Mouse (Mus musculus) myocyte (in vitro differentiated cells): ENCODE measurements around the gene Socs1.

ENCODE experiments used
- CEBPB ChIP-seq: IDR thresholded peaks from 2 replicates; pipeline ENCODE4 v1.6.1; 2011; ENCODE audit warnings: mild to moderate bottlenecking, moderate library complexity; ENCODE audit not compliant: poor library complexity, insufficient read depth, severe bottlenecking
- E2F4 ChIP-seq: IDR thresholded peaks from one replicate; pipeline ENCODE4 v1.6.1; 2011; ENCODE audit warnings: mild to moderate bottlenecking, control low read depth, moderate library complexity; ENCODE audit not compliant: insufficient read depth
- MAX ChIP-seq: IDR thresholded peaks from one replicate; pipeline ENCODE4 v1.6.1; 2011; ENCODE audit warnings: low read depth, mild to moderate bottlenecking, control low read depth
- MYOG ChIP-seq, 3 experiments: IDR thresholded peaks; one replicate each; pipeline ENCODE4 v1.6.1; 2011; ENCODE audit warnings: control low read depth in 2 of 3, low read depth in 2 of 3, mild to moderate bottlenecking in 2 of 3; ENCODE audit not compliant: insufficient read length in 2 of 3, control insufficient read depth in 1 of 3, insufficient read depth in 1 of 3
- POLR2A ChIP-seq: IDR thresholded peaks from one replicate; pipeline ENCODE4 v1.6.1; 2011; ENCODE audit warnings: low read depth, mild to moderate bottlenecking, control low read depth, moderate library complexity; ENCODE audit not compliant: insufficient read length
- POLR2AphosphoS2 ChIP-seq: IDR thresholded peaks from one replicate; pipeline ENCODE4 v1.6.1; 2011; ENCODE audit warnings: low read depth, control low read depth; ENCODE audit not compliant: insufficient read length
- REST ChIP-seq: IDR thresholded peaks from one replicate; pipeline ENCODE4 v1.6.1; 2011; ENCODE audit warnings: mild to moderate bottlenecking, control low read depth, moderate library complexity; ENCODE audit not compliant: insufficient read depth, insufficient read length
- TCF12 ChIP-seq: IDR thresholded peaks from one replicate; pipeline ENCODE4 v1.6.1; 2011; ENCODE audit warnings: mild to moderate bottlenecking, control low read depth; ENCODE audit not compliant: poor library complexity, insufficient read depth, severe bottlenecking
- TCF3 ChIP-seq: IDR thresholded peaks from one replicate; pipeline ENCODE4 v1.6.1; 2011; ENCODE audit warnings: low read depth, control low read depth; ENCODE audit not compliant: insufficient read length
- USF1 ChIP-seq: IDR thresholded peaks from one replicate; pipeline ENCODE4 v1.6.1; 2011; ENCODE audit warnings: low read depth, mild to moderate bottlenecking, control low read depth, moderate library complexity

- TF ChIP-seq MAX = no peak
- no peak for TF ChIP-seq TCF3
- TF ChIP-seq MYOG (IDR thresholded peaks at IDR 0.05; ENCODE audit: control insufficient read depth in 1 of 3, insufficient read depth in 1 of 3, insufficient read length in 2 of 3, low read depth in 2 of 3) = no peak
- TF ChIP-seq POLR2A = no peak
- no peak for TF ChIP-seq POLR2AphosphoS2
- TF ChIP-seq CEBPB = no peak
- TF ChIP-seq E2F4 = no peak
- TF ChIP-seq USF1 = no peak
- TF ChIP-seq TCF12 = no peak
- TF ChIP-seq REST = no peak
These were observed 36.1 kb upstream of the Socs1 start for GRCm38 (mm10) chr16:10821387-10821786.
